Mouse (Mus musculus) heart, embryonic 12.5 days (tissue): ENCODE measurements at regions not wholly inside any gene's neighbourhood (a gene's known extent, or its start where the extent isn't known, plus 50 kb on each side); places are given as distances from the start of the nearest gene placed in this dataset.

Experiments used
- ATAC-seq: fragments of 200-750 bp; cut with Nextera tagmentation; 2 replicates; pipeline ENCODE4 v1.8.0; 2017; ENCODE audit warnings: moderate TSS enrichment, moderate library complexity; ENCODE audit not compliant: insufficient number of reproducible peaks, low FRiP score
- H3K27ac ChIP-seq: fragments of 300-500 bp; sonication (generic); 2 replicates; pipeline ENCODE4 v1.5.1; 2016; ENCODE audit warnings: mild to moderate bottlenecking, moderate library complexity; ENCODE audit not compliant: poor library complexity, severe bottlenecking
- H3K27me3 ChIP-seq: fragments of 300-500 bp; sonication (generic); replicated peaks from 2 replicates; pipeline ENCODE4 v1.6.1; 2016; ENCODE audit warnings: mild to moderate bottlenecking, moderate library complexity
- H3K36me3 ChIP-seq: fragments of 300-500 bp; sonication (generic); 2 replicates; pipeline ENCODE4 v1.6.1; 2016; ENCODE audit warnings: mild to moderate bottlenecking, moderate library complexity
- H3K4me1 ChIP-seq: fragments of 300-500 bp; sonication (generic); replicated peaks from 2 replicates; pipeline ENCODE4 v1.6.1; 2016; ENCODE audit warnings: mild to moderate bottlenecking
- H3K4me2 ChIP-seq: fragments of 300-500 bp; sonication (generic); 2 replicates; pipeline ENCODE4 v1.6.1; 2016; ENCODE audit warnings: mild to moderate bottlenecking, moderate library complexity
- H3K4me3 ChIP-seq: fragments of 300-500 bp; sonication (generic); 2 replicates; pipeline ENCODE4 v1.5.1; 2016; ENCODE audit warnings: mild to moderate bottlenecking
- H3K9ac ChIP-seq: fragments of 300-500 bp; sonication (generic); 2 replicates; pipeline ENCODE4 v1.6.1; 2016; ENCODE audit warnings: mild to moderate bottlenecking, moderate library complexity
- H3K9me3 ChIP-seq: fragments of 300-500 bp; sonication (generic); replicated peaks from 2 replicates; pipeline ENCODE4 v1.6.1; 2016; ENCODE audit warnings: mild to moderate bottlenecking, moderate library complexity
- whole genome bisulfite sequencing: fragments of 180-500 bp; shearing (Covaris S2); methylation state at CpG from one replicate; pipeline ENCODE4 v1.1.7; 2016; 5-methylcytosine and 5-hydroxymethylcytosine counted together

GRCm38 (mm10) chr3:9913357-9913756 lies 174.6 kb upstream of the Gm9833 start:
- 65% methylated on average over 1 of the region's 1 CpGs for WGBS
- H3K27ac ChIP-seq, result no peak overlapping the region
- no peak for ATAC-seq
- no peaks in the 10 kb centered on the region for H3K36me3 ChIP-seq
- no peaks in the 10 kb centered on the region for H3K27me3 ChIP-seq
- no peak overlapping the region for H3K4me2 ChIP-seq
- H3K4me3 ChIP-seq, result no peak overlapping the region
- no peaks in the 10 kb centered on the region for H3K9me3 ChIP-seq
- H3K4me1 ChIP-seq, result no peaks in the 10 kb centered on the region
- no peak overlapping the region for H3K9ac ChIP-seq

- Histone ChIP-seq H3K27me3 (no peaks in the 10 kb centered on the region), H3K9ac (no peak overlapping the region), H3K4me2 (no peak overlapping the region), H3K4me1 (no peaks in the 10 kb centered on the region), H3K36me3 (no peaks in the 10 kb centered on the region), H3K27ac (no peak overlapping the region), H3K4me3 (no peak overlapping the region), H3K9me3 (no peaks in the 10 kb centered on the region)
- ATAC-seq, result no peak
- WGBS, result 77% methylated on average over 7 of the region's 7 CpGs
These were observed 171.3 kb upstream of the Gm9833 start for GRCm38 (mm10) chr3:9916538-9917106.

- ATAC-seq, result no peak
- WGBS, result 81% methylated on average over 3 of the region's 3 CpGs
- Histone ChIP-seq H3K27ac (no peak overlapping the region), H3K9me3 (no peaks in the 10 kb centered on the region), H3K27me3 (no peaks in the 10 kb centered on the region), H3K36me3 (no peaks in the 10 kb centered on the region), H3K4me3 (no peak overlapping the region), H3K9ac (no peak overlapping the region), H3K4me1 (no peaks in the 10 kb centered on the region), H3K4me2 (no peak overlapping the region)
These were observed 167.6 kb upstream of the Gm9833 start for GRCm38 (mm10) chr3:9920331-9920730.

GRCm38 (mm10) chr3:9921730-9922129 lies 166.2 kb upstream of the Gm9833 start:
- no peak for ATAC-seq
- H3K9me3 ChIP-seq, result no peaks in the 10 kb centered on the region
- no peak overlapping the region for H3K27ac ChIP-seq
- no peak overlapping the region for H3K4me2 ChIP-seq
- H3K4me1 ChIP-seq, result no peaks in the 10 kb centered on the region
- no peaks in the 10 kb centered on the region for H3K36me3 ChIP-seq
- no peak overlapping the region for H3K4me3 ChIP-seq
- no peaks in the 10 kb centered on the region for H3K27me3 ChIP-seq
- WGBS, result 66% methylated on average over 1 of the region's 1 CpGs
- H3K9ac ChIP-seq, result no peak overlapping the region

GRCm38 (mm10) chr3:9922541-9923046 lies 165.3 kb upstream of the Gm9833 start:
- no peaks in the 10 kb centered on the region for H3K4me1 ChIP-seq
- ATAC-seq, result no peak
- no peak overlapping the region for H3K4me2 ChIP-seq
- H3K36me3 ChIP-seq, result no peaks in the 10 kb centered on the region
- H3K9me3 ChIP-seq, result no peaks in the 10 kb centered on the region
- H3K9ac ChIP-seq, result no peak overlapping the region
- no peak overlapping the region for H3K4me3 ChIP-seq
- 78% methylated on average over 10 of the region's 10 CpGs for WGBS
- H3K27me3 ChIP-seq, result no peaks in the 10 kb centered on the region
- no peak overlapping the region for H3K27ac ChIP-seq

GRCm38 (mm10) chr3:9924630-9925029 lies 163.3 kb upstream of the Gm9833 start:
- WGBS, result 71% methylated on average over 1 of the region's 1 CpGs
- H3K4me3 ChIP-seq, result no peak overlapping the region
- H3K9me3 ChIP-seq, result no peaks in the 10 kb centered on the region

GRCm38 (mm10) chr3:9936853-9937441 lies 151.0 kb upstream of the Gm9833 start:
- no peaks in the 10 kb centered on the region for H3K4me1 ChIP-seq
- no peak for ATAC-seq
- WGBS, result 73% methylated on average over 8 of the region's 8 CpGs

More at GRCm38 (mm10) chr3:9924630-9925029, 163.3 kb upstream of the Gm9833 start:
- H3K27ac ChIP-seq, result no peak overlapping the region
- ATAC-seq, result no peak
- no peaks in the 10 kb centered on the region for H3K36me3 ChIP-seq
- no peaks in the 10 kb centered on the region for H3K4me1 ChIP-seq
- no peak overlapping the region for H3K4me2 ChIP-seq
- H3K27me3 ChIP-seq, result no peaks in the 10 kb centered on the region
- H3K9ac ChIP-seq, result no peak overlapping the region

GRCm38 (mm10) chr3:9938651-9939050 lies 149.3 kb upstream of the Gm9833 start:
- Histone ChIP-seq H3K4me2 (no peak overlapping the region), H3K4me1 (no peaks in the 10 kb centered on the region), H3K9me3 (no peaks in the 10 kb centered on the region), H3K27me3 (no peaks in the 10 kb centered on the region), H3K36me3 (no peaks in the 10 kb centered on the region), H3K9ac (no peak overlapping the region), H3K27ac (no peak overlapping the region), H3K4me3 (no peak overlapping the region)
- 91% methylated on average over 1 of the region's 1 CpGs for WGBS
- no peak for ATAC-seq

More at GRCm38 (mm10) chr3:9936853-9937441, 151.0 kb upstream of the Gm9833 start:
- H3K9me3 ChIP-seq, result no peaks in the 10 kb centered on the region
- H3K36me3 ChIP-seq, result no peaks in the 10 kb centered on the region
- no peak overlapping the region for H3K4me3 ChIP-seq
- H3K27me3 ChIP-seq, result no peaks in the 10 kb centered on the region
- no peak overlapping the region for H3K27ac ChIP-seq
- no peak overlapping the region for H3K9ac ChIP-seq
- no peak overlapping the region for H3K4me2 ChIP-seq

- Histone ChIP-seq H3K36me3 (no peaks in the 10 kb centered on the region), H3K27ac (no peak overlapping the region), H3K4me2 (no peak overlapping the region), H3K4me3 (no peak overlapping the region), H3K9me3 (no peaks in the 10 kb centered on the region), H3K27me3 (no peaks in the 10 kb centered on the region), H3K4me1 (no peaks in the 10 kb centered on the region), H3K9ac (no peak overlapping the region)
- 87% methylated on average over 5 of the region's 5 CpGs for WGBS
- ATAC-seq, result no peak
These were observed 145.3 kb upstream of the Gm9833 start for GRCm38 (mm10) chr3:9942631-9943030.

- Histone ChIP-seq H3K36me3 (no peaks in the 10 kb centered on the region), H3K27ac (no peak overlapping the region), H3K27me3 (no peaks in the 10 kb centered on the region), H3K9me3 (no peaks in the 10 kb centered on the region), H3K4me2 (no peak overlapping the region), H3K4me3 (no peak overlapping the region), H3K9ac (no peak overlapping the region), H3K4me1 (no peaks in the 10 kb centered on the region)
- 53% methylated on average over 11 of the region's 11 CpGs for WGBS
- peak; percentile 77; the same call in 1 of the 2 replicates for ATAC-seq
These were observed 140.4 kb upstream of the Gm9833 start for GRCm38 (mm10) chr3:9947357-9948065.

- H3K27ac ChIP-seq, result no peak overlapping the region
- no peak overlapping the region for H3K4me2 ChIP-seq
- no peak overlapping the region for H3K4me3 ChIP-seq
- H3K9ac ChIP-seq, result no peak overlapping the region
- no peaks in the 10 kb centered on the region for H3K4me1 ChIP-seq
- ATAC-seq, result no peak
- H3K36me3 ChIP-seq, result no peaks in the 10 kb centered on the region
- H3K9me3 ChIP-seq, result no peaks in the 10 kb centered on the region
- WGBS, result 69% methylated on average over 7 of the region's 7 CpGs
- no peaks in the 10 kb centered on the region for H3K27me3 ChIP-seq
These were observed 139.8 kb upstream of the Gm9833 start for GRCm38 (mm10) chr3:9948114-9948513.
